Mouse (Mus musculus) macrophage (primary cell): ENCODE measurements around the gene Dmc1. TPM values are rescaled to one million over a fixed set of nuclear protein-coding genes. Genes with fewer than 3 reads are reported as not detected.

Experiments
- H3K27ac ChIP-seq: fragments of 350-480 bp; formaldehyde crosslinking; 2 replicates; pipeline ENCODE4 v1.9.0; 2021
- H3K36me3 ChIP-seq: fragments of 350-480 bp; formaldehyde crosslinking; 2 replicates; pipeline ENCODE4 v1.9.0; 2021; ENCODE audit errors: inconsistent target
- H3K4me3 ChIP-seq: fragments of 350-480 bp; formaldehyde crosslinking; 2 replicates; pipeline ENCODE4 v1.9.0; 2021; ENCODE audit errors: inconsistent target
- H3K79me2 ChIP-seq: fragments of 350-480 bp; formaldehyde crosslinking; 2 replicates; pipeline ENCODE4 v1.9.0; 2021; ENCODE audit errors: inconsistent target
- WGBS: methylation state at CpG from one replicate; pipeline ENCODE4 v1.1.7; 2026; ENCODE audit warnings: inconsistent platforms; ENCODE audit not compliant: missing documents; 5-methylcytosine and 5-hydroxymethylcytosine counted together
- polyA plus RNA-seq: library from polyadenylated mRNA; stranded (reverse); fragments of 250-400 nt; gene quantifications from 3 replicates; pipeline ENCODE4 v1.2.4, GENCODE M21; 2018; ENCODE audit warnings: inconsistent platforms
- total RNA-seq, 78 experiments: library from RNA; depleted of rRNA; stranded (reverse); fragments of 250-400 nt; gene quantifications; 1 replicate in 9 of 78; 2 replicates in 24 of 78; 3 replicates in 43 of 78; 4 replicates in 2 of 78; pipeline ENCODE4 v1.2.4; 2018; ENCODE audit warnings: inconsistent platforms in 56 of 78

The Dmc1 gene
- 1 to 10 TPM in 1 of 26 experiments, under 1 TPM in 4, not detected in 21; 0.46 to 1.2 (median 0.69) TPM for total RNA-seq (2018; cell fraction: chromatin; rRNA removed)
- total RNA-seq (2018; cell fraction: cytosol; rRNA removed): not detected
- total RNA-seq (2018; cell fraction: nucleus; rRNA removed): 1 to 10 TPM in 1 of 26 experiments, under 1 TPM in 3, not detected in 22; 0.28 to 2.3 (median 0.56) TPM
- not detected in 3 replicates for polyA plus RNA-seq

GRCm38 (mm10) chr15:79604990-79605665 lies at the start of gene Dmc1:
TSS of gene Dmc1 (minus strand) at chr15:79605109.
- 22% methylated on average over 32 of the region's 37 CpGs for WGBS
- H3K79me2 ChIP-seq: no peaks in the 10 kb centered on the region
- no peak within 1 kb of the TSS for H3K4me3 ChIP-seq
- no peaks in the 10 kb centered on the region for H3K36me3 ChIP-seq
- H3K27ac ChIP-seq: no peak within 1 kb of the TSS

DNA sequence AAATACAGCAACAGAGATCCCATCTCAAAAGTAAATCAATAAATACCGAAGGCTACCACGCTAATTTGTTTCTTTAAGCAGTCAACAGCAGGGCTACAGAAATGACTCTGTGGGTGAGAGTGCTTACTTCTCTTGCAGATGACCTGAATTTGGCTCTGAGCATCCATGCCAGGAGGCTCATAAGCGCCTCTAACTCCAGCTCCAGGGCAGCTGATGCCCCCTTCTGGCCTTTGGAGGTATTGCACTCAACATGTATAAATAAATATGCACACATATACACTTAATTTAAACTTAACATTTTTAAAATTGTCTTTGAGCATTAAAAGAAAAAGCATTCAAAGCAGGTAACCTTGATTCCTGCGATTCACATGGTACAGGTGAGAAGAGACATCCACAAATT lies 46.6 kb upstream of the Dmc1 start:
- 82% methylated on average over 4 of the region's 4 CpGs for WGBS
- Histone ChIP-seq H3K36me3 (no peaks in the 10 kb centered on the region), H3K4me3 (no peak overlapping the region), H3K27ac (no peak overlapping the region), H3K79me2 (no peaks in the 10 kb centered on the region)

GRCm38 (mm10) chr15:79650569-79650968 lies 45.7 kb upstream of the Dmc1 start:
- H3K4me3 ChIP-seq: no peak overlapping the region
- H3K36me3 ChIP-seq: no peaks in the 10 kb centered on the region
- no peak overlapping the region for H3K27ac ChIP-seq
- H3K79me2 ChIP-seq: no peaks in the 10 kb centered on the region

DNA sequence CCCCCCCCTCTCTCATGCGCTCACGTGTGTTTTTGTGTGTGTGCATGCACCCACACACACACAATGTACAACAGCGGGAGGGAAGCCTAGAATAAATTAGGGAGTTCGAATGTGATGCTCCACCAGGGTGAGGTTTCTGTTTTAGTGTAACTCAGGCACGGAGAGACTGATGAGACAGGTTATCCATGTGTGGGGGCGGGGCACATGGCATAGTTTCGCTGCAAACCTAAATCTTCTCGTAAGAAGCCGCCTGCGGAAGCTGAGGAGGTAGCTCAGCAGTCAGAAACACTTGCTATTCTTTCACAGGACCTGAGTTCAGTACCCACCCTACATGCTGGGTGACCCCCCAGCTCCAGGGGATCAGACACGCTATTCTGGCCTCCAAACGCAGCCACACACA lies 43.2 kb upstream of the Dmc1 start:
- Histone ChIP-seq H3K36me3 (no peaks in the 10 kb centered on the region), H3K4me3 (no peak overlapping the region)

GRCm38 (mm10) chr15:79645483-79645882 lies 40.6 kb upstream of the Dmc1 start:
- WGBS: 75% methylated on average over 2 of the region's 2 CpGs
- H3K36me3 ChIP-seq: no peaks in the 10 kb centered on the region
- H3K79me2 ChIP-seq: no peaks in the 10 kb centered on the region
- no peak overlapping the region for H3K4me3 ChIP-seq
- H3K27ac ChIP-seq: no peak overlapping the region

More for the DNA sequence above, 43.2 kb upstream of the Dmc1 start:
- H3K27ac ChIP-seq: no peak overlapping the region
- 95% methylated on average over 11 of the region's 12 CpGs for WGBS
- H3K79me2 ChIP-seq: no peaks in the 10 kb centered on the region

DNA sequence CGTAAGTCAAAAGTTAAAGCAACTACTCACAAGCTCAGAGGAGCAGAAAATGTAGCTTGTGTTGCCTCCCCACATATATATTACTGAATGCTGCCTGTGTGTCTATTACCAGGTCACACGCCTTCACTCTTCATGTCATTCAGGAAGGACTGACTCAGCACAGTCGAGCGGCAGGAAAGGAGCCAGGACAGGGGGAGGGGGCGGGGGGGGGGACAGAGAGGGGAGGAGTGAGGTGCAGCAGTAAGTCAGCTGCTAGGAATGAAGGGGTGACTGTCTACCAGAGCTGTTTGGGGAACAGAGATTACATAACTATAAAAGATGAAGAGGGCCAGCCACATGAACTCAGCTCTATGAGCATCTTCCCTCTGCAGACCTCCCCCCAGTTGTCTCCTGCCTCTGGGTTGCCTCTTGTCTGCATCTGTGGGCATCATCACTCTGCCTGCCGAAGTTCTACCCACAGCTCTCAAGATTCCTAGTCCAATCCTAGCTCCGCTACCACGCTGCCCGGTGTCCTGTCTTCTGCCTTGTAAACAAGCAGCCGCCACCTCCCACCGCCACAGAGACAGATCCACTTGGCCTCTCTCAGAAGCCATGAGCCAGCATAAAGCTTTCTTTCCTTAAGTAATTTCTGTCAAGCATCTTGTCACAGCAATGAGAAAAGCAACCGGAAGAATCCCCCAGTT lies 36.4 kb upstream of the Dmc1 start:
- no peak overlapping the region for H3K27ac ChIP-seq
- H3K36me3 ChIP-seq: no peaks in the 10 kb centered on the region
- no peak overlapping the region for H3K4me3 ChIP-seq
- WGBS: 52% methylated on average over 12 of the region's 12 CpGs
- H3K79me2 ChIP-seq: no peaks in the 10 kb centered on the region

DNA sequence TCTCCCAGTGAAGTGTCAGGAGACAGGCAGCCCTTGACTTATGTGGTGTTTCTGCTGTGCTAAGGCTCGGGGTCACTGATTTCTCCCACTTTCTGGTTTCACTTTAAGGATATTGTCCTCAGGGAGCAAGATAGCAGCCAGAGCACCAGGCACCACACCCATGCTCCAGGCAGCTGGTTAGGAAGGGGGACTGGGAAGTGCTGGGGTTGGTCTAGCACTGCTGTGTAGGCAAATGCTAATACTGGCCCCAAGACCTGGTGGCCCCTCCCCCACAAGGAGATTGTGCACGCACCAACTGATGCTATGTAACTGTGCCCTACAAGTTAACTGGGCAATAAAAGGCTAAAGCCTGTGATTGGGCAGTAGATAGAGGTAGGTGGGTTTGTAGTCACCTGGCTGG lies 25.6 kb upstream of the Dmc1 start:
- no peaks in the 10 kb centered on the region for H3K36me3 ChIP-seq
- no peaks in the 10 kb centered on the region for H3K79me2 ChIP-seq
- no peak overlapping the region for H3K4me3 ChIP-seq
- WGBS: 67% methylated on average over 1 of the region's 2 CpGs
- no peak overlapping the region for H3K27ac ChIP-seq

DNA sequence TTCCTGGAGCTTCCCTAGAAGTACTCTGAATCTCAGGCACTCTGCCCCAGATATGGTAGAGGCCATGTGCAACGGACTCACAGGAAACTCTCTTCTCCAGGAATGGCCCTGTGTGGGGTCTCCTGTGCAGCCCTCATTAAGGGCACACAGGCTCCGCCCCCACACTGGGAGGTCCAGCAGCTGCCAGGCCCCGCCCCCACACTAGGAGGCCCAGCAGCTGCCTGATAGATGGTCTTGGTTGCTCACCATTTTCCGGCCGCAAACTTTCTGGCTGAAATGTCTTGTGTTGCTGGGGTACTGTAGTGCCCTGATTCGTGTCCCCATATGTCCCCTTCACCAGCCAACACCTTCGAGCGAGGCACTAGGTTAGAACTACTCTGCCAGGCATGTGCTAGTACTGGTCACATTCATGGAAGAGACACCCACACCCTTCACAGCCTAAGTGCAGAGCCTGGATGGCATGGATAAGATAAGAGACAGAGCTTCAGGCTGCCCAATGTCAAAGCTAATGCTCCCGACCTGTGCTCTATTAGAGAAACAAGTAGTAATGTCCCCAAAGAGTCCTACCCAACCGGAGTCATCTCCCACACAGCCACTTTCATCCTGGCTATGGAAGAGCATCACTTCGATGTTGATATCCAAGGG lies 15.0 kb upstream of the Dmc1 start:
- Histone ChIP-seq H3K36me3 (no peaks in the 10 kb centered on the region), H3K27ac (no peak overlapping the region), H3K4me3 (no peak overlapping the region), H3K79me2 (no peaks in the 10 kb centered on the region)
- WGBS: 93% methylated on average over 11 of the region's 11 CpGs

DNA sequence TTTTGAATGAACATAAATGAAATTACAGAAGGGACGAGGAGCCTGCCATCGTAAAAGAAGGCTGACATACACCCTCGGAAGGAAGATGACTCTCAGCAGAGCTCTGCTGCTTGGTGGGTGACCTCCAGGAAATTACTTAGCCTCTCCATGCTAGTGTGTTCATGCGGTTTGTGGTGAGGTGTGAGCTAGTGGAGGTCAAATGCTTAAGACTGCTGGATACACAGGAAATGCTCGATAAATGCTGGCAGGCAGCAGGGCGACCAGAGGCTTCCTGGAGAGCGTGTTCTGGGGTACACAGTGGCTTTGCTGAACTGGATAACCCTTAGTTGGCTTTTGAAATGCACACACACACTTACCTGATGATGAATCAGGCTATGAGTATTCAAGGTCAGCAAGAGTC lies 13.5 kb upstream of the Dmc1 start:
- Histone ChIP-seq H3K36me3 (no peaks in the 10 kb centered on the region), H3K4me3 (no peak overlapping the region), H3K27ac (no peak overlapping the region), H3K79me2 (no peaks in the 10 kb centered on the region)
- WGBS: 18% methylated on average over 7 of the region's 7 CpGs

- no peaks in the 10 kb centered on the region for H3K79me2 ChIP-seq
- H3K27ac ChIP-seq: no peak overlapping the region
- H3K4me3 ChIP-seq: no peak overlapping the region
- 86% methylated on average over 11 of the region's 11 CpGs for WGBS
- no peaks in the 10 kb centered on the region for H3K36me3 ChIP-seq
These were observed 12.2 kb upstream of the Dmc1 start for GRCm38 (mm10) chr15:79617135-79617534.

GRCm38 (mm10) chr15:79616729-79617128 lies 11.8 kb upstream of the Dmc1 start:
- Histone ChIP-seq H3K79me2 (no peaks in the 10 kb centered on the region), H3K27ac (no peak overlapping the region), H3K4me3 (no peak overlapping the region), H3K36me3 (no peaks in the 10 kb centered on the region)
- 70% methylated on average over 5 of the region's 5 CpGs for WGBS

- 88% methylated on average over 5 of the region's 7 CpGs for WGBS
- H3K36me3 ChIP-seq: no peaks in the 10 kb centered on the region
These were observed 10.6 kb upstream of the Dmc1 start for GRCm38 (mm10) chr15:79615501-79615900.

DNA sequence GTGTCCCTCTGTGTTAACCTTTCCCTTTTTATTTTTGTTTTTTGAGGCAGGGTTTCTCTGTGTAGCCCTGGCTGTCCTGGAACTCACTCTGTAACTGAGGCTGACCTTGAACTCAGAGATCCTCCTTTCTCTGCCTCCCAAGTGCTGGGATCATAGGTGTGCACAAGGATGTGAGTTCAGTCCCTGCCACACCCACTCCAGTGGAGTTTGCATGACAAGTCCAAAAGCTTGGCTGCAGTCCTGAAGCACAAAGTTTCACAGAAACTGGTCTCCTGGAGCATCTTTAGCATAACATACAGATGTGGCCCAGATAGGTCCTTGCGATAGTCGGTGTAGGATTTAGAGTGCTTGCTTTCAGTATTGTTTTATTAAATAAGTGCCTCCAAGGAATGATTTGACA lies 4.3 kb upstream of the Dmc1 start:
- Histone ChIP-seq H3K4me3 (no peak overlapping the region), H3K36me3 (no peaks in the 10 kb centered on the region), H3K79me2 (no peaks in the 10 kb centered on the region), H3K27ac (no peak overlapping the region)
- WGBS: 100% methylated on average over 2 of the region's 2 CpGs

More at GRCm38 (mm10) chr15:79615501-79615900, 10.6 kb upstream of the Dmc1 start:
- H3K4me3 ChIP-seq: no peak overlapping the region
- no peaks in the 10 kb centered on the region for H3K79me2 ChIP-seq
- H3K27ac ChIP-seq: no peak overlapping the region

- Histone ChIP-seq H3K36me3 (no peaks in the 10 kb centered on the region), H3K4me3 (no peak overlapping the region)
These were observed 3.3 kb upstream of the Dmc1 start for GRCm38 (mm10) chr15:79608214-79608613.

DNA sequence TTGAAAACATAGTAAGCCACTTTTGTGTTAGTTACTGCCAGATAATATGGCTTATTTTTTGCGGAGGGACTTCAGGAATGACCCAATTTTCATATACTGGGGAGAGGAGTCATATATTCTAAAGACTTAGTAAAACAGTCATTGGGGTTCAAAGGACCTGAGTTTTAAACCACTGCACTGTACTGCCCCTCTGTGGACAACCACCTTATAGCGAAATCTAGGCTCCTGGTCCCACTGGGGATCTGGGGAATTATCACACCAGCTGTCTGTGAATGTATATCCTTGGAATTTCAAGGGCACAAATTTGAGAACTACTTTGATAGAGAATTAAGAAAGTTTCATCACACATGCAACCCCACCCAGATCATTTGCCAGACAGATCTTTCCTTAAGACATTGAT lies 2.8 kb upstream of the Dmc1 start:
- WGBS: 71% methylated on average over 2 of the region's 2 CpGs
- Histone ChIP-seq H3K36me3 (no peaks in the 10 kb centered on the region), H3K79me2 (no peaks in the 10 kb centered on the region)

More at GRCm38 (mm10) chr15:79608214-79608613, 3.3 kb upstream of the Dmc1 start:
- no peak overlapping the region for H3K27ac ChIP-seq
- no peaks in the 10 kb centered on the region for H3K79me2 ChIP-seq
- WGBS: 85% methylated on average over 7 of the region's 7 CpGs

More for the DNA sequence above, 2.8 kb upstream of the Dmc1 start:
- no peak overlapping the region for H3K4me3 ChIP-seq
- H3K27ac ChIP-seq: no peak overlapping the region
